Mouse (Mus musculus) G1E (cell line): ENCODE data around the gene Alpl. TPM values are rescaled to one million over a fixed set of nuclear protein-coding genes. Genes with fewer than 3 reads are reported as not detected.

Experiments
- ATAC-seq: 2 replicates; pipeline ENCODE4 v1.8.0; 2016; ENCODE audit warnings: mild to moderate bottlenecking; ENCODE audit not compliant: insufficient number of reproducible peaks, poor library complexity, low FRiP score, severe bottlenecking; ENCODE audit errors: extremely low read depth
- DNase-seq: peaks from one replicate; pipeline ENCODE4 v3.0.0; 2012; ENCODE audit warnings: low spot score
- H3K27me3 ChIP-seq: 2 replicates; pipeline ENCODE4 v1.6.1; 2012; ENCODE audit warnings: mild to moderate bottlenecking, low read length, inconsistent platforms; ENCODE audit not compliant: insufficient read depth
- H3K36me3 ChIP-seq: replicated peaks from 2 replicates; pipeline ENCODE3; 2012; ENCODE audit warnings: mild to moderate bottlenecking, inconsistent platforms
- H3K4me1 ChIP-seq: 2 replicates; pipeline ENCODE4 v1.6.1; 2012; ENCODE audit warnings: low read depth, low read length, inconsistent platforms, mixed read lengths; ENCODE audit not compliant: insufficient read depth
- H3K4me3 ChIP-seq: 2 replicates; pipeline ENCODE4 v1.5.1; 2012; ENCODE audit warnings: low read depth, mild to moderate bottlenecking, inconsistent platforms, low read length, moderate library complexity, mixed read lengths
- H3K9me3 ChIP-seq: replicated peaks from 2 replicates; pipeline ENCODE4 v1.6.1; 2012; ENCODE audit warnings: inconsistent platforms
- CTCF ChIP-seq: IDR thresholded peaks from 2 replicates; pipeline ENCODE4 v1.5.1; 2012; ENCODE audit warnings: low read depth, low read length, inconsistent platforms, mixed read lengths
- GATA1 ChIP-seq: IDR thresholded peaks from 2 replicates; pipeline ENCODE4 v1.6.1; 2012; ENCODE audit warnings: borderline replicate concordance, low read length, inconsistent platforms, mixed read lengths
- GATA2 ChIP-seq: IDR thresholded peaks from 2 replicates; pipeline ENCODE4 v1.6.1; 2012; ENCODE audit warnings: low read depth, low read length, inconsistent platforms, borderline replicate concordance
- POLR2AphosphoS5 ChIP-seq: IDR thresholded peaks from 2 replicates; pipeline ENCODE4 v1.6.1; 2012; ENCODE audit warnings: low read depth, low read length, inconsistent platforms; ENCODE audit not compliant: insufficient replicate concordance
- TAL1 ChIP-seq: conservative IDR thresholded peaks from 2 replicates; pipeline ENCODE4 v1.6.1; 2012; ENCODE audit warnings: low read depth, low read length, inconsistent platforms, mixed read lengths
- polyA plus RNA-seq: library from polyadenylated mRNA; stranded (reverse); fragments of >175 nt; gene quantifications from 2 replicates; pipeline ENCODE4 v1.2.3, GENCODE M21; 2012
- total RNA-seq, 2 experiments: library from RNA; stranded (forward) in 1 of 2; stranded (reverse) in 1 of 2; fragments of 200-1000 nt in 1 of 2; fragments of >200 nt in 1 of 2; fragmentation: Nextera tagmentation in 1 of 2; gene quantifications; 2 replicates each; pipeline ENCODE4 v1.2.3; 2014 to 2017

Alpl gene
- total and polyA plus RNA-seq, 3 experiments: not detected

GRCm38 (mm10) chr4:137726739-137727505 lies 69.3 kb downstream of the Alpl start:
- Histone ChIP-seq H3K4me3 (no peak overlapping the region), H3K9me3 (no peaks in the 10 kb centered on the region), H3K4me1 (no peaks in the 10 kb centered on the region; the same call in 1 of the 2 replicates), H3K36me3 (no peaks in the 10 kb centered on the region), H3K27me3 (peaks cover 7% of the 10 kb centered on the region; the same call in 1 of the 2 replicates)
- DNase-seq: no peak
- TF ChIP-seq POLR2AphosphoS5 (no peak), GATA2 (no peak), TAL1 (no peak), CTCF (no peak), GATA1 (no peak)
- no peak for ATAC-seq

- H3K4me3 ChIP-seq: no peak overlapping the region
- H3K4me1 ChIP-seq: no peaks in the 10 kb centered on the region; the same call in 1 of the 2 replicates
- H3K27me3 ChIP-seq: peaks cover 5% of the 10 kb centered on the region; the same call in 1 of the 2 replicates
- H3K36me3 ChIP-seq: no peaks in the 10 kb centered on the region
- no peak for ATAC-seq
- TF ChIP-seq POLR2AphosphoS5: no peak
- no peak for TF ChIP-seq TAL1
- TF ChIP-seq GATA2: no peak
- no peak for TF ChIP-seq GATA1
- no peak for TF ChIP-seq CTCF
- DNase-seq: no peak
- H3K9me3 ChIP-seq: no peaks in the 10 kb centered on the region
Measured at GRCm38 (mm10) chr4:137725541-137726145, 70.5 kb downstream of the Alpl start.

DNA sequence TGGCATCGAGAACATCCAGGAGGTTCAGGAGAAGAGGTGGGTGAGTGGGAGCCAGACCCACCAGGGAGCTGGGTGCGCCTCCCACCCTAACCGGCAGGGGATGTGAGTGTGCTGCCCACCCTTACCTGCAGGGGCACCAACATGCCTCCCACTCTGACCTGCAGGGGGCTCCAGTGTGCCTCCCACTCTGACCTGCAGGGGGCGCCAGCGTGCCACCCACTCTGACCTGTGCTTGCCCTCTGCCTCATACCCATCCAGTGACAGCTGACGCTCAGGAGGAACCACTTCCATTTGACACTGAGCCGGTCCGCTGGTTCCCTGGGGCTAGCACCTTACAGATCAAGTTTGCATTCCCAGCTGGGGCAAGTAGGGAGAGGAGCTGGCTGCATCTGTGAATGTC lies 71.4 kb downstream of the Alpl start:
- no peak for DNase-seq
- H3K36me3 ChIP-seq: no peaks in the 10 kb centered on the region
- no peaks in the 10 kb centered on the region for H3K9me3 ChIP-seq
- no peaks in the 10 kb centered on the region; the same call in 1 of the 2 replicates for H3K4me1 ChIP-seq
- ATAC-seq: no peak
- peaks cover 5% of the 10 kb centered on the region; the same call in 1 of the 2 replicates for H3K27me3 ChIP-seq
- no peak overlapping the region for H3K4me3 ChIP-seq
- no peak for TF ChIP-seq GATA1
- TF ChIP-seq CTCF: peak; percentile 84

- TF ChIP-seq GATA1 (no peak), TAL1 (no peak), CTCF (no peak), POLR2AphosphoS5 (no peak), GATA2 (no peak)
- H3K4me1 ChIP-seq: no peaks in the 10 kb centered on the region; the same call in 1 of the 2 replicates
- peaks cover 4% of the 10 kb centered on the region; the same call in 1 of the 2 replicates for H3K27me3 ChIP-seq
- no peaks in the 10 kb centered on the region for H3K9me3 ChIP-seq
- no peak for DNase-seq
- H3K36me3 ChIP-seq: no peaks in the 10 kb centered on the region
- ATAC-seq: no peak
- no peak overlapping the region for H3K4me3 ChIP-seq
Measured at GRCm38 (mm10) chr4:137724212-137724611, 72.0 kb downstream of the Alpl start.

DNA sequence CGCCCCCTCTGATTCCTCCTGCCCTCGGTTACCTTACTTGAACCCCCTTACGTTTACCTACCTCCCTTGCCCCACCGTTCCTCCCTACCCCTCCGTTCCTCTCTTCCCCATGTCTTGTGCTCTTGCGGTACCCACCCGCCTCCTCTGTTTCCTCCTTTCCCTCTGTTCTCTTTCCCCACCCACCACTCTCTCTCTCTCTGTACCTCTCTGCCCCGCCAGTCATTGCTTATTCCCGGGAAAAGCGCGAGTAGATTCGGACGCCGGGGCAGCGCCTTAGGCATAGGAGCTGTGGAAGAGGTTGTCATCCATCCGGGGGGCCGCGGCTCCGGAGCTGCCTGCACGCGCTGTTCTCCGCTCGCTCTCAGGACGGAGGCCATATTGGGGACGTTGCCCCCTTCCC lies 72.7 kb downstream of the Alpl start:
- Histone ChIP-seq H3K36me3 (no peaks in the 10 kb centered on the region), H3K4me3 (no peak overlapping the region), H3K4me1 (no peaks in the 10 kb centered on the region; the same call in 1 of the 2 replicates), H3K9me3 (no peaks in the 10 kb centered on the region), H3K27me3 (no peaks in the 10 kb centered on the region)
- ATAC-seq (no peak), DNase-seq (no peak)
- TF ChIP-seq GATA2: no peak
- no peak for TF ChIP-seq TAL1
- no peak for TF ChIP-seq POLR2AphosphoS5
- no peak for TF ChIP-seq GATA1
- no peak for TF ChIP-seq CTCF

- ATAC-seq (peak; percentile 28; the same call in 1 of the 2 replicates), DNase-seq (peak; percentile 71)
- H3K27me3 ChIP-seq: 0 out of 2 replicates have a peak, but pooled peaks cover under 1% of the 10 kb centered on the region
- no peaks in the 10 kb centered on the region for H3K4me1 ChIP-seq
- TF ChIP-seq CTCF: peak; percentile 98
- no peak for TF ChIP-seq GATA1
- no peak for TF ChIP-seq TAL1
- H3K36me3 ChIP-seq: no peaks in the 10 kb centered on the region
- no peaks in the 10 kb centered on the region for H3K9me3 ChIP-seq
- H3K4me3 ChIP-seq: no peak overlapping the region
Measured at GRCm38 (mm10) chr4:137722692-137723427, 73.3 kb downstream of the Alpl start.
